Mouse (Mus musculus): ENCODE measurements around the gene Utp4.
"Not testable (repeated sequence)": the region's sequence is repeated elsewhere in the genome, so short reads cannot be mapped to it uniquely, and the experiment has no call there.

Utp4 gene

GRCm38 (mm10) chr8:106905727-106906480 lies 12.5 kb downstream of the Utp4 start:
- peak; percentile 33 for DNase-seq (ENCODE audit: inconsistent ontology term)

GRCm38 (mm10) chr8:106906635-106907034 lies 13.2 kb downstream of the Utp4 start:
- DNase-seq (ENCODE audit: inconsistent ontology term), result no peak

GRCm38 (mm10) chr8:106907450-106907849 lies 14.0 kb downstream of the Utp4 start:
- DNase-seq (ENCODE audit: inconsistent ontology term), result no peak

GRCm38 (mm10) chr8:106908291-106908690 lies 14.9 kb downstream of the Utp4 start:
- no peak for DNase-seq (ENCODE audit: inconsistent ontology term)

- no peak for DNase-seq (ENCODE audit: inconsistent ontology term)
These were observed 20.2 kb downstream of the Utp4 start for GRCm38 (mm10) chr8:106913631-106914030.

- DNase-seq (ENCODE audit: inconsistent ontology term), result no peak
These were observed 26.4 kb downstream of the Utp4 start for GRCm38 (mm10) chr8:106919721-106920394.

- no peak for DNase-seq (ENCODE audit: inconsistent ontology term)
These were observed 26.9 kb downstream of the Utp4 start for GRCm38 (mm10) chr8:106920395-106920741.

GRCm38 (mm10) chr8:106924057-106924456 lies 30.6 kb downstream of the Utp4 start:
- DNase-seq (ENCODE audit: inconsistent ontology term), result no peak

- DNase-seq (ENCODE audit: inconsistent ontology term), result no peak
These were observed 31.5 kb downstream of the Utp4 start for GRCm38 (mm10) chr8:106924904-106925349.

- no peak for DNase-seq (ENCODE audit: inconsistent ontology term)
These were observed 32.0 kb downstream of the Utp4 start for GRCm38 (mm10) chr8:106925446-106925845.

- no peak for DNase-seq (ENCODE audit: inconsistent ontology term)
These were observed 33.8 kb downstream of the Utp4 start for GRCm38 (mm10) chr8:106927247-106927646.

GRCm38 (mm10) chr8:106928182-106928581 lies 34.7 kb downstream of the Utp4 start:
- DNase-seq (ENCODE audit: inconsistent ontology term), result not testable (repeated sequence)

GRCm38 (mm10) chr8:106929155-106929913 lies 35.9 kb downstream of the Utp4 start:
- peak; percentile 85 for DNase-seq (ENCODE audit: inconsistent ontology term)

- no peak for DNase-seq (ENCODE audit: inconsistent ontology term)
These were observed 36.5 kb downstream of the Utp4 start for GRCm38 (mm10) chr8:106929921-106930320.

- peak; percentile 52 for DNase-seq (ENCODE audit: inconsistent ontology term)
These were observed 39.1 kb downstream of the Utp4 start for GRCm38 (mm10) chr8:106932376-106933065.

- DNase-seq (ENCODE audit: inconsistent ontology term), result no peak
These were observed 40.2 kb downstream of the Utp4 start for GRCm38 (mm10) chr8:106933506-106934143.

GRCm38 (mm10) chr8:106934226-106934977 lies 41.0 kb downstream of the Utp4 start:
- no peak for DNase-seq (ENCODE audit: inconsistent ontology term)

GRCm38 (mm10) chr8:106935324-106935869 lies 42.0 kb downstream of the Utp4 start, which contains the start of gene Sntb2:
Gene Sntb2 (plus strand): TSS chr8:106935750.
- peak; percentile 98 for DNase-seq (ENCODE audit: inconsistent ontology term)

- peak; percentile 69 for DNase-seq (ENCODE audit: inconsistent ontology term)
These were observed 42.6 kb downstream of the Utp4 start for GRCm38 (mm10) chr8:106935899-106936477.

Measured in Muller cell, postnatal 12 days (primary cell).